Mouse (Mus musculus) Patski (cell line): ENCODE results near the gene Nfatc4. TPM values are rescaled to one million over a fixed set of nuclear protein-coding genes. Genes with fewer than 3 reads are reported as not detected.
A peak's percentile ranks its signal among the peaks of the same experiment; 100 is the strongest.

Experiments used
- ATAC-seq: fragments of 100-300 bp; one replicate; pipeline ENCODE4 v1.8.0; 2021
- CTCF ChIA-PET: fragments of 350-600 bp; sonication (Branson Sonifier 250); formaldehyde crosslinking; loops from one replicate; lab custom pipeline; 2022; ENCODE audit warnings: inconsistent platforms; lab: Charles Lee
- POLR2A ChIA-PET: fragments of 350-600 bp; sonication (Branson Sonifier 250); formaldehyde crosslinking; loops from one replicate; lab custom pipeline; 2022; ENCODE audit warnings: antibody characterized with exemption, inconsistent platforms; lab: Charles Lee
- DNase-seq: peaks from one replicate; pipeline ENCODE4 v3.0.0-alpha.2; 2011; ENCODE audit warnings: low read depth, low spot score
- H3K27me3 ChIP-seq: fragments of 371-371 bp; one replicate; pipeline ENCODE4 v1.5.1; 2021
- CTCF ChIP-seq: fragments of 100-300 bp; IDR thresholded peaks from one replicate; pipeline ENCODE4 v1.5.1; 2021
- in situ Hi-C: fragments of 300-500 bp; cut with MboI; formaldehyde crosslinking; loops from 3 replicates; pipeline ENCODE4 v1.11.1; 2018; ENCODE audit warnings: low pct_unique_long_range_greater_than_20kb, mixed read lengths
- polyA plus RNA-seq: library from polyadenylated mRNA; unstranded; gene quantifications from one replicate; pipeline ENCODE4 v1.2.3, GENCODE M21; 2021

Gene Nfatc4
- polyA plus RNA-seq, 1 experiment from 2014 or later, result 3.9 TPM

- TF ChIP-seq CTCF, result no peak
- POLR2A ChIA-PET, result interaction anchor here (0.6 kb wide), 1 partner anchor 12 kb away, joined by 5 read pairs; no protein-coding TSS in a partner anchor
- in situ Hi-C loops, result loop anchor here (5.0 kb wide), 1 partner anchor 91 kb away; no protein-coding TSS in a partner anchor
- CTCF ChIA-PET, result interaction anchor here (0.9 kb wide), 1 partner anchor 88 kb away, joined by 3 read pairs; no protein-coding TSS in a partner anchor
- ATAC-seq (no peak), DNase-seq (no peak)
- H3K27me3 ChIP-seq, result peaks cover 33% of the 10 kb centered on the region
Observed at GRCm38 (mm10) chr14:55868230-55869026, 45.5 kb downstream of the Nfatc4 start.

GRCm38 (mm10) chr14:55869538-55869937, 46.6 kb downstream of the Nfatc4 start:
- H3K27me3 ChIP-seq, result peaks cover 33% of the 10 kb centered on the region
- no peak for DNase-seq
- in situ Hi-C loops, result loop anchor here (5.0 kb wide), 1 partner anchor 92 kb away; no protein-coding TSS in a partner anchor
- ChIA-PET POLR2A (no interaction called here), CTCF (no interaction called here)
- no peak for TF ChIP-seq CTCF
- ATAC-seq, result no peak

GRCm38 (mm10) chr14:55872039-55872438, 49.1 kb downstream of the Nfatc4 start:
- TF ChIP-seq CTCF, result no peak
- ChIA-PET POLR2A (no interaction called here), CTCF (interaction anchor here (2.8 kb wide), 1 partner anchor 46 kb away, joined by 21 read pairs; no protein-coding TSS in a partner anchor)
- no peak for ATAC-seq
- no peak for DNase-seq
- in situ Hi-C loops, result no loop called here
- H3K27me3 ChIP-seq, result peaks cover 40% of the 10 kb centered on the region

GRCm38 (mm10) chr14:55872551-55872950, 49.6 kb downstream of the Nfatc4 start:
- TF ChIP-seq CTCF, result no peak
- ChIA-PET CTCF (interaction anchor here (1.7 to 2.8 kb wide), 4 partner anchors 8 to 45 kb away, joined by 7 to 21 read pairs (median 12); no protein-coding TSS in a partner anchor), POLR2A (no interaction called here)
- DNase-seq (no peak), ATAC-seq (no peak)
- in situ Hi-C loops, result no loop called here
- H3K27me3 ChIP-seq, result peaks cover 45% of the 10 kb centered on the region

- POLR2A ChIA-PET, result no interaction called here
- in situ Hi-C loops, result no loop called here
- CTCF ChIA-PET, result interaction anchor here (0.9 to 2.8 kb wide), 10 partner anchors 9 to 95 kb away, joined by 3 to 21 read pairs (median 6); partner anchors contain the start of genes Cbln3, Khnyn and Nfatc4
- ATAC-seq, result no peak
- peaks cover 49% of the 10 kb centered on the region for H3K27me3 ChIP-seq
- TF ChIP-seq CTCF, result no peak
- DNase-seq, result no peak
Observed at GRCm38 (mm10) chr14:55873242-55873713, 50.3 kb downstream of the Nfatc4 start.

- CTCF ChIA-PET, result interaction anchor here (0.9 to 2.8 kb wide), 12 partner anchors 9 to 96 kb away, joined by 3 to 21 read pairs (median 6); partner anchors contain the start of genes Cbln3, Khnyn and Nfatc4
- no peak for DNase-seq
- POLR2A ChIA-PET, result interaction anchor here (0.7 kb wide), 1 partner anchor 11 kb away, joined by 3 read pairs; no protein-coding TSS in a partner anchor
- in situ Hi-C loops, result no loop called here
- TF ChIP-seq CTCF, result no peak
- peak; percentile 63 for ATAC-seq
- H3K27me3 ChIP-seq, result peaks cover 51% of the 10 kb centered on the region
Observed at GRCm38 (mm10) chr14:55873714-55874683, 51.1 kb downstream of the Nfatc4 start.

GRCm38 (mm10) chr14:55877469-55878315, 54.7 kb downstream of the Nfatc4 start:
- CTCF ChIA-PET, result interaction anchor here (1.0 to 1.9 kb wide), 2 partner anchors 11 to 12 kb away, joined by 3 to 11 read pairs; no protein-coding TSS in a partner anchor
- ATAC-seq (no peak), DNase-seq (no peak)
- POLR2A ChIA-PET, result no interaction called here
- in situ Hi-C loops, result no loop called here
- no peak for TF ChIP-seq CTCF
- peaks cover 34% of the 10 kb centered on the region for H3K27me3 ChIP-seq

- CTCF ChIA-PET, result interaction anchor here (1.8 to 2.0 kb wide), 3 partner anchors 10 to 40 kb away, joined by 4 to 11 read pairs (median 10); no protein-coding TSS in a partner anchor
- H3K27me3 ChIP-seq, result peaks cover 33% of the 10 kb centered on the region
- DNase-seq (no peak), ATAC-seq (no peak)
- POLR2A ChIA-PET, result no interaction called here
- in situ Hi-C loops, result no loop called here
- no peak for TF ChIP-seq CTCF
Observed at GRCm38 (mm10) chr14:55878316-55878940, 55.5 kb downstream of the Nfatc4 start.

GRCm38 (mm10) chr14:55879623-55880022, 56.7 kb downstream of the Nfatc4 start:
- in situ Hi-C loops, result no loop called here
- DNase-seq (no peak), ATAC-seq (peak; percentile 75)
- peaks cover 33% of the 10 kb centered on the region for H3K27me3 ChIP-seq
- ChIA-PET POLR2A (no interaction called here), CTCF (interaction anchor here (1.8 to 2.0 kb wide), 3 partner anchors 9 to 38 kb away, joined by 4 to 11 read pairs (median 10); no protein-coding TSS in a partner anchor)
- TF ChIP-seq CTCF, result no peak
